Mouse (Mus musculus) midbrain, embryonic 15.5 days (tissue): ENCODE data around the gene Rnf169. TPM values are rescaled to one million over a fixed set of nuclear protein-coding genes. Genes with fewer than 3 reads are reported as not detected.

Experiments
- ATAC-seq: fragments of 200-750 bp; cut with Nextera tagmentation; replicated peaks from 2 replicates; pipeline ENCODE4 v1.8.0; 2017; ENCODE audit warnings: moderate TSS enrichment
- H3K27ac ChIP-seq: fragments of 300-500 bp; sonication (generic); 2 replicates; pipeline ENCODE4 v1.5.1; 2015; ENCODE audit warnings: mild to moderate bottlenecking, inconsistent platforms
- H3K27me3 ChIP-seq: fragments of 300-500 bp; sonication (generic); replicated peaks from 2 replicates; pipeline ENCODE4 v1.6.1; 2015; ENCODE audit warnings: inconsistent platforms
- H3K36me3 ChIP-seq: fragments of 300-500 bp; sonication (generic); replicated peaks from 2 replicates; pipeline ENCODE4 v1.6.1; 2015; ENCODE audit warnings: inconsistent platforms
- H3K4me1 ChIP-seq: fragments of 300-500 bp; sonication (generic); 2 replicates; pipeline ENCODE4 v1.6.1; 2015; ENCODE audit warnings: inconsistent platforms
- H3K4me2 ChIP-seq: fragments of 300-500 bp; sonication (generic); 2 replicates; pipeline ENCODE4 v1.6.1; 2015; ENCODE audit warnings: inconsistent platforms, mild to moderate bottlenecking, moderate library complexity
- H3K4me3 ChIP-seq: fragments of 300-500 bp; sonication (generic); 2 replicates; pipeline ENCODE4 v1.5.1; 2015; ENCODE audit warnings: mild to moderate bottlenecking, inconsistent platforms
- H3K9ac ChIP-seq: fragments of 300-500 bp; sonication (generic); 2 replicates; pipeline ENCODE4 v1.6.1; 2015; ENCODE audit warnings: mild to moderate bottlenecking, inconsistent platforms
- H3K9me3 ChIP-seq: fragments of 300-500 bp; sonication (generic); 2 replicates; pipeline ENCODE4 v1.6.1; 2016; ENCODE audit warnings: inconsistent platforms
- WGBS: fragments of 180-500 bp; shearing (Covaris S2); methylation state at CpG from one replicate; pipeline ENCODE4 v1.1.7; 2015; ENCODE audit warnings: mixed read lengths; 5-methylcytosine and 5-hydroxymethylcytosine counted together
- polyA plus RNA-seq: library from polyadenylated mRNA; unstranded; fragments of >200 nt; fragmentation: Nextera tagmentation; extraction: Ambion mirVana; gene quantifications from 2 replicates; pipeline ENCODE4 v1.2.1, GENCODE M21; 2015

The Rnf169 gene
- polyA plus RNA-seq, 1 experiment from 2014 or later, result 5.7 TPM

GRCm38 (mm10) chr7:99998668-99999067 lies 18.4 kb upstream of the Rnf169 start:
- no peak overlapping the region for H3K9ac ChIP-seq
- H3K4me3 ChIP-seq, result no peak overlapping the region
- ATAC-seq, result no peak
- H3K9me3 ChIP-seq, result no peaks in the 10 kb centered on the region
- H3K27ac ChIP-seq, result no peak overlapping the region
- WGBS, result 85% methylated on average over 3 of the region's 3 CpGs
- no peak overlapping the region for H3K4me2 ChIP-seq
- no peaks in the 10 kb centered on the region for H3K27me3 ChIP-seq
- H3K36me3 ChIP-seq, result no peaks in the 10 kb centered on the region
- H3K4me1 ChIP-seq, result no peaks in the 10 kb centered on the region

DNA sequence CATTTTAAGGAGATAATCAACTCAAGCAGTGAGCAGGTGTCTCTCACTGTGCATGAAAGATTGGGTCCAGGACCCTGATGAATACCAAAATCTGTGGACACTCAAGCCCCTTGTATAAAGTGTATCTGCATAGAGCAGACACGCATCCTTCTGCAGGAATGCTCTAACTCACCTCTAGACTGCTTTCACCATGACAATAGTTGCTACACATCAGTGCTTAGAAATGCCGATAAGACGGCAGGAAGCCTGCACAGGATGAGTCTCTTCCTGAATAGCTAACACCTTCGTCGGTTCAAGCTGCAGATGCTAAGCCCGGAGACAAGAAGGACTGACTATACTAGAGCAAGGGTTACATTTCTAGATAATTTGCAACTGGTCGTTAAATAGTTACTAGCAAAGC lies 14.9 kb upstream of the Rnf169 start:
- no peaks in the 10 kb centered on the region for H3K4me1 ChIP-seq
- H3K36me3 ChIP-seq, result no peaks in the 10 kb centered on the region
- 69% methylated on average over 7 of the region's 7 CpGs for WGBS
- no peak overlapping the region for H3K27ac ChIP-seq
- H3K4me3 ChIP-seq, result no peak overlapping the region
- H3K9me3 ChIP-seq, result no peaks in the 10 kb centered on the region
- no peak for ATAC-seq
- H3K27me3 ChIP-seq, result no peaks in the 10 kb centered on the region
- H3K4me2 ChIP-seq, result no peak overlapping the region
- H3K9ac ChIP-seq, result no peak overlapping the region

GRCm38 (mm10) chr7:99993159-99993558 lies 12.9 kb upstream of the Rnf169 start:
- Histone ChIP-seq H3K4me3 (no peak overlapping the region), H3K9me3 (no peaks in the 10 kb centered on the region), H3K27me3 (no peaks in the 10 kb centered on the region), H3K9ac (no peak overlapping the region), H3K36me3 (no peaks in the 10 kb centered on the region), H3K4me1 (no peaks in the 10 kb centered on the region), H3K27ac (no peak overlapping the region), H3K4me2 (no peak overlapping the region)
- ATAC-seq, result no peak
- 82% methylated on average over 7 of the region's 7 CpGs for WGBS

DNA sequence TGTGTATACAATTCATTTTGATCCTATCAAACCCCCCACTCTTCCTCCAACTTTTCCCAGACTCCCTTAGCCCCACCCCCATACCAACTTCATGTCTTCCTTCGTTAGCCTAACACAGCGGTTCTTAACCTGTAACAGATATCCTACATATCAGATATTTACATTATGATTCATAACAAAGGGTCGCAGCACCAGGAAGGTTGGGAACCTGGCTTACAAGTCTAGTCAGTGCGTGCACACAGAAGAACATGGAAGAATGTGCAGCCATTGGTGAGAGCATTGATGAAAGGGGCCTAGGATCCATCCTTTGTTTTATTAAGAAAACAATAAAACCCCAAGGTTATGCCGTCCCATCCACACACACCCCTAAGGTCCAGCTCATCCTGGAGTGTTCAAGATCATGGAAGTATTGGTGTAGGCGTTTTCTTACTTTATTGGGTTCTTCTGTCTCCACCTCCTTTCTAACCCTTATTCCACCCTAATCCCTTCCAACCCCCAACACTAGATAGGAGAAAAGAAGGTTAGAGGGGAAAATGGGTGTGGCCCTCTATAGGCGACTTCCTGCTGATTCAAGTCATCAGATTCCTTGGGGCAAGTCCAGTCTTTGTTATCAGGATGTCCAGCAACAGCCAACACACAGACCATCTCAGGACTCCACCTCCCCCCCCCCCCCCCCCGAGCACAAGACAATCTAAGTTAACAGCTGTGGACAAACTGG lies 10.9 kb upstream of the Rnf169 start:
- no peak for ATAC-seq
- H3K36me3 ChIP-seq, result no peaks in the 10 kb centered on the region
- no peak overlapping the region for H3K27ac ChIP-seq
- H3K9ac ChIP-seq, result no peak overlapping the region
- WGBS, result 80% methylated on average over 8 of the region's 8 CpGs
- H3K27me3 ChIP-seq, result no peaks in the 10 kb centered on the region
- H3K4me2 ChIP-seq, result no peak overlapping the region
- H3K9me3 ChIP-seq, result no peaks in the 10 kb centered on the region
- no peaks in the 10 kb centered on the region for H3K4me1 ChIP-seq
- H3K4me3 ChIP-seq, result no peak overlapping the region

DNA sequence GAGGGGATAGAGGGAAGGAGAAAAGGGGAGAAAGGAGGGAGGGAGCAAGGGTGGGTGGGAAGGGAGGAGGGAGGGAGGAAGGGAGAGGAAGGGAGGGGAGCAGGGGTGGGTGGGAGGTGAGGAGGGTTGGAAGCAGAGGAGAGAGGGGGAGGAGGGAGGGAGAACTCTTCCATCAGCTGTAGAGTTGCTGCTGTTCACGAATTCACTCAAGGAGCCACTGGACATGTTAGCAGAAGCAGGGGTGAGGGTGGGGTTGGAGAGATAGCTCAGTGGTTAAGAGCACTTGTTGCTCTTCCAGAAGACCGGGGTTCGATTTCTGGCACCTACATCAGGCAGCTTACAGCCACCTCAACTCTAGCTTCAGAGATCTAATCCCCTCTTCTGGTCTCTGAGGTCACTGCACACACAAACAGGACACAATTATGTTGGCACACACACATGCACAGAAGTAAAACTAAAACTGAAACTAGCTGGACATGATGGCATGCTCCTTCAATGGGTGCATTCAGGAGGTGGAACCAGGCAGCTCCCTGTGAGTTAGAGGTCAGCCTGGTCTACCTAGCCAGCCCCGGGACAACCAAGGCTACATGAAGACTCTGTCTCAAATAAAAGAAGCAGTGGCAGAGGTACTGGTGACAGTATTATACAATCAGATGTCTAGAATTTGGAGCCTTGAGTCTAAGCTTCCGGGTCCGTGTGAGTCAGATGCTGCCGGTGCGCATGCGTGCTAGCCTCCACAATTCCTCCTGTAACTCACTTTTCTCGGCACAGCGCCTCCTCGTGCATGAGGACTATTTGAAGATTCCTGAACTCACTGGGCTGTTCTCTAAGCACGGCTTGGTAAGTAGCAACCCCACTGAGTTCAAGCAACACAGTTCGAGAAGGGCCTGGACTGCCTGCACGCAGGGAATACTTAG lies 9.9 kb upstream of the Rnf169 start:
- no peaks in the 10 kb centered on the region for H3K4me1 ChIP-seq
- no peaks in the 10 kb centered on the region for H3K27me3 ChIP-seq
- ATAC-seq, result no peak
- H3K9me3 ChIP-seq, result no peaks in the 10 kb centered on the region
- no peaks in the 10 kb centered on the region for H3K36me3 ChIP-seq
- H3K4me2 ChIP-seq, result 0 out of 2 replicates have a peak overlapping the region, but pooled peaks have one; percentile 11
- no peak overlapping the region for H3K27ac ChIP-seq
- no peak overlapping the region for H3K9ac ChIP-seq
- no peak overlapping the region for H3K4me3 ChIP-seq
- WGBS, result 62% methylated on average over 15 of the region's 15 CpGs

DNA sequence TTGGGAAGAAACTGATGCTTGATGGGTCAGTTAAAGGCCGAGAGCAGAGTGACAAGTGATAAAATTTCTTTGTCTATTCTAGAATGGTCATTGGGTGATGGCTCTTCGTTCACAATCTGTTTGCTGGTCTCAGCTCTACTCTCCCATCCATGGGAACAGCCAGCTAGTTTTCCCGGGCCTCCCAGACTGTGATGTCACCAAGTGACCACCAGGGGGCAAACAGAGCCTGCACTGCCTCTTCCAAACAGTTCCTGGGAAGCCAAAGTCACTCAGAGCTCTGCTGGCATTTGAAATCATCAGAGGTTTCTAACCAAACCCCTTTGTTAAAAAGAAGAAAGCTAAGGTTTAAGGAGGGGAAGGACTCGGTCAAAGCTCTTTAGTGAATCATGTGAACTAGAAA lies 8.5 kb upstream of the Rnf169 start:
- Histone ChIP-seq H3K27me3 (no peaks in the 10 kb centered on the region), H3K4me3 (no peak overlapping the region), H3K4me2 (no peak overlapping the region), H3K27ac (no peak overlapping the region), H3K4me1 (no peaks in the 10 kb centered on the region), H3K9ac (no peak overlapping the region), H3K9me3 (no peaks in the 10 kb centered on the region), H3K36me3 (no peaks in the 10 kb centered on the region)
- WGBS, result 3% methylated on average over 4 of the region's 4 CpGs
- 0 out of 2 replicates have a peak, but pooled peaks have one; percentile 70 for ATAC-seq

DNA sequence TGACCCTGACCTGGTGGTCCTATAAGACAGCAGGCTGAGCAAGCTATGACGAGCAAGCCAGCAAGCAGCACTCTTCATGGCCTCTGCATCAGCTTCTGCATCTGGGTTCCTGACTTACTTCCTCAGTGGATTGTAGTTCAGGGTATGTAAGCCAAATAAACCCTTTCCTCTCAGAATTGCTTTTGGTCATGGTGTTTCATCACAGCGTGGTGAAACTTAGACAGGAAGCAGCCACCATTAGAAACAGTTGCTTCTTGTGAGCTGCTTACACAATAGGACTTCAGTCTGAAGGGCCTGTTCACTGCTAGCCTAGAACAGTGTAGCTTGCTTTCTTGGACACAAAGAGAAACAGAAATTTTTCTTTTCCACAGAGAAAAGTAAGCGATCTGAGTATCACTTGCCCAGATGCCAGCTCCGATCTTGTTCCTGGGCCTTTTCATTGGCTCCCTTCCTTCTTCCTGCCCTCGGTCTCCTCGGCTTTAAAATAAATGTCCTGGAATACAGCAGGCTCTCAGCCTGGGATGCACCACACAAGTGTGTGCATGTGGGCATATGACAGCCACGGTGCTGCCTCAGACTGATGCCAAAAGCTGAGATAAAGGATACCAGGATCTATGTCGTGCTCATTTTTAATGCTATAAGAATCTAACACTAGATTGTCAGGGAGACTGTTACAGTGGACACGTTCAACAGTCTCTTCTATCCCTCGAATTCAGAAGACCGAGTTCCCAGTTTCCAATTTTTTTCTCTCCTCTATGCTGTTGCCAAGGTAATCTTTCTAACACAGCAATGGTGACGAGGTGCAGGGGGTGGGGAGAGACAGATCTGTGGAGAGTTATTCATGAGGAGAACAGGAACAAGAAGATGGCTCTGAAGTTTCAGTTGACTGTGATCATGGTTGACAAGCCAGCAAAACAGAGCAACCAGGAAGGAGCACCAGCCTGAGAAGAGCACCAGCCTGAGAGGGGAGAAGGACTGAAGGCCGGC lies 2.3 kb upstream of the Rnf169 start:
- Histone ChIP-seq H3K4me1 (peaks cover 24% of the 10 kb centered on the region), H3K27ac (no peak overlapping the region), H3K4me2 (no peak overlapping the region), H3K4me3 (no peak overlapping the region), H3K36me3 (no peaks in the 10 kb centered on the region), H3K9ac (no peak overlapping the region), H3K27me3 (no peaks in the 10 kb centered on the region), H3K9me3 (no peaks in the 10 kb centered on the region)
- ATAC-seq, result no peak
- 81% methylated on average over 13 of the region's 13 CpGs for WGBS

GRCm38 (mm10) chr7:99981311-99981710 lies 1.1 kb upstream of the Rnf169 start:
- Histone ChIP-seq H3K27ac (peak overlapping the region; percentile 56), H3K9ac (no peak overlapping the region), H3K27me3 (no peaks in the 10 kb centered on the region), H3K9me3 (no peaks in the 10 kb centered on the region), H3K4me1 (peaks cover 25% of the 10 kb centered on the region), H3K4me2 (peak overlapping the region; percentile 88; the same call in 1 of the 2 replicates), H3K4me3 (no peak overlapping the region), H3K36me3 (no peaks in the 10 kb centered on the region)
- 7% methylated on average over 2 of the region's 2 CpGs for WGBS
- ATAC-seq, result no peak

GRCm38 (mm10) chr7:99979546-99980131 lies 609 bp downstream of the Rnf169 start:
- H3K36me3 ChIP-seq, result no peaks in the 10 kb centered on the region
- H3K9me3 ChIP-seq, result no peaks in the 10 kb centered on the region
- H3K4me1 ChIP-seq, result peaks cover 27% of the 10 kb centered on the region
- H3K4me2 ChIP-seq, result peak overlapping the region; percentile 88
- ATAC-seq, result peak; percentile 80
- H3K27ac ChIP-seq, result peak overlapping the region; percentile 96
- peak overlapping the region; percentile 77 for H3K9ac ChIP-seq
- WGBS, result under 1% methylated on average over 51 of the region's 51 CpGs
- H3K27me3 ChIP-seq, result no peaks in the 10 kb centered on the region
- H3K4me3 ChIP-seq, result peak overlapping the region; percentile 92

GRCm38 (mm10) chr7:99979081-99979480 lies 1.2 kb downstream of the Rnf169 start:
- Histone ChIP-seq H3K9ac (peak overlapping the region; percentile 77; the same call in 1 of the 2 replicates), H3K36me3 (no peaks in the 10 kb centered on the region), H3K4me3 (peak overlapping the region; percentile 92), H3K27me3 (no peaks in the 10 kb centered on the region), H3K4me1 (peaks cover 29% of the 10 kb centered on the region), H3K4me2 (peak overlapping the region; percentile 88), H3K27ac (no peak overlapping the region), H3K9me3 (no peaks in the 10 kb centered on the region)
- ATAC-seq, result no peak
- 10% methylated on average over 6 of the region's 6 CpGs for WGBS

GRCm38 (mm10) chr7:99978041-99978440 lies 2.2 kb downstream of the Rnf169 start:
- H3K27me3 ChIP-seq, result no peaks in the 10 kb centered on the region
- H3K36me3 ChIP-seq, result no peaks in the 10 kb centered on the region
- no peak for ATAC-seq
- no peaks in the 10 kb centered on the region for H3K9me3 ChIP-seq
- 92% methylated on average over 2 of the region's 2 CpGs for WGBS
- peaks cover 29% of the 10 kb centered on the region for H3K4me1 ChIP-seq
- no peak overlapping the region for H3K4me3 ChIP-seq
- H3K9ac ChIP-seq, result no peak overlapping the region
- H3K4me2 ChIP-seq, result no peak overlapping the region
- H3K27ac ChIP-seq, result no peak overlapping the region
